Mouse (Mus musculus) limb, embryonic 11.5 days (tissue): ENCODE data around the gene Mpv17l2. TPM values are rescaled to one million over a fixed set of nuclear protein-coding genes. Genes with fewer than 3 reads are reported as not detected.
A peak's percentile ranks its signal among the peaks of the same experiment; 100 is the strongest.

Experiments
- ATAC-seq: fragments of 200-750 bp; cut with Nextera tagmentation; 2 replicates; pipeline ENCODE4 v1.8.0; 2017; ENCODE audit warnings: low read depth; ENCODE audit not compliant: insufficient number of reproducible peaks, low FRiP score, low TSS enrichment
- DNase-seq: peaks from one replicate; pipeline ENCODE4 v3.0.0-alpha.2; 2015; ENCODE audit warnings: low spot score
- H3K27ac ChIP-seq: fragments of 300-500 bp; sonication (generic); replicated peaks from 2 replicates; pipeline ENCODE4 v1.5.1; 2014; ENCODE audit warnings: low read depth, mild to moderate bottlenecking, low read length
- H3K27me3 ChIP-seq: fragments of 300-500 bp; sonication (generic); 2 replicates; pipeline ENCODE4 v1.6.1; 2014; ENCODE audit warnings: mild to moderate bottlenecking, low read length, mixed read lengths; ENCODE audit not compliant: control insufficient read depth, insufficient read depth
- H3K36me3 ChIP-seq: fragments of 300-500 bp; sonication (generic); 2 replicates; pipeline ENCODE4 v1.6.1; 2014; ENCODE audit warnings: mild to moderate bottlenecking, low read length, moderate library complexity, mixed read lengths; ENCODE audit not compliant: control insufficient read depth, insufficient read depth
- H3K4me1 ChIP-seq: fragments of 300-500 bp; sonication (generic); 2 replicates; pipeline ENCODE4 v1.6.1; 2014; ENCODE audit warnings: low read length, mixed read lengths; ENCODE audit not compliant: control insufficient read depth, insufficient read depth
- H3K4me2 ChIP-seq: fragments of 300-500 bp; sonication (generic); 2 replicates; pipeline ENCODE4 v1.6.1; 2014; ENCODE audit warnings: low read depth, mild to moderate bottlenecking, moderate library complexity; ENCODE audit not compliant: severe bottlenecking
- H3K4me3 ChIP-seq: fragments of 300-500 bp; sonication (generic); 2 replicates; pipeline ENCODE4 v1.5.1; 2014; ENCODE audit warnings: low read depth, low read length
- H3K9ac ChIP-seq: fragments of 300-500 bp; sonication (generic); 2 replicates; pipeline ENCODE4 v1.6.1; 2014; ENCODE audit warnings: mild to moderate bottlenecking, low read length
- H3K9me3 ChIP-seq: fragments of 300-500 bp; sonication (generic); 2 replicates; pipeline ENCODE4 v1.6.1; 2016; ENCODE audit warnings: low read length; ENCODE audit not compliant: control insufficient read depth
- WGBS: fragments of 180-500 bp; shearing (Covaris S2); extraction: QIAGEN DNeasy Blood & Tissue Kit; methylation state at CpG from one replicate; pipeline ENCODE4 v1.1.7; 2014; 5-methylcytosine and 5-hydroxymethylcytosine counted together
- polyA plus RNA-seq: library from polyadenylated mRNA; unstranded; fragments of >200 nt; fragmentation: Nextera tagmentation; extraction: Ambion mirVana; gene quantifications from 2 replicates; pipeline ENCODE4 v1.2.1, GENCODE M21; 2014

Mpv17l2 gene
- polyA plus RNA-seq, 1 experiment from 2014 or later, result 23.1 TPM

- no peak overlapping the region for H3K27ac ChIP-seq
- no peak overlapping the region for H3K4me2 ChIP-seq
- DNase-seq (no peak), ATAC-seq (no peak)
- H3K9ac ChIP-seq, result no peak overlapping the region
- H3K27me3 ChIP-seq, result no peaks in the 10 kb centered on the region
- no peaks in the 10 kb centered on the region for H3K36me3 ChIP-seq
- H3K9me3 ChIP-seq, result no peaks in the 10 kb centered on the region
- 58% methylated on average over 9 of the region's 9 CpGs for WGBS
- H3K4me3 ChIP-seq, result no peak overlapping the region
- no peaks in the 10 kb centered on the region for H3K4me1 ChIP-seq
Measured at GRCm38 (mm10) chr8:70719796-70720270, 40.9 kb downstream of the Mpv17l2 start.

- no peak within 1 kb of the TSS for H3K4me2 ChIP-seq
- H3K9me3 ChIP-seq, result no peaks in the 10 kb centered on the region
- H3K9ac ChIP-seq, result no peak within 1 kb of the TSS
- ATAC-seq (no peak), DNase-seq (peak; percentile 76)
- H3K4me1 ChIP-seq, result no peaks in the 10 kb centered on the region
- no peak within 1 kb of the TSS for H3K27ac ChIP-seq
- WGBS, result 5% methylated on average over 13 of the region's 19 CpGs
- no peaks in the 10 kb centered on the region for H3K36me3 ChIP-seq
- H3K4me3 ChIP-seq, result no peak within 1 kb of the TSS
- no peaks in the 10 kb centered on the region for H3K27me3 ChIP-seq
Measured at GRCm38 (mm10) chr8:70718297-70718696, 42.4 kb downstream of the Mpv17l2 start, which contains the start of gene Gm3336. TSS of gene Gm3336 (plus strand) at chr8:70718543.

- no peak overlapping the region for H3K27ac ChIP-seq
- 85% methylated on average over 40 of the region's 40 CpGs for WGBS
- H3K9me3 ChIP-seq, result no peaks in the 10 kb centered on the region
- H3K4me3 ChIP-seq, result no peak overlapping the region
- no peak for ATAC-seq
- H3K36me3 ChIP-seq, result no peaks in the 10 kb centered on the region
- H3K27me3 ChIP-seq, result no peaks in the 10 kb centered on the region
- no peaks in the 10 kb centered on the region for H3K4me1 ChIP-seq
- no peak for DNase-seq
- H3K4me2 ChIP-seq, result no peak overlapping the region
- H3K9ac ChIP-seq, result no peak overlapping the region
Measured at GRCm38 (mm10) chr8:70716521-70717400, 44.0 kb downstream of the Mpv17l2 start.

DNA sequence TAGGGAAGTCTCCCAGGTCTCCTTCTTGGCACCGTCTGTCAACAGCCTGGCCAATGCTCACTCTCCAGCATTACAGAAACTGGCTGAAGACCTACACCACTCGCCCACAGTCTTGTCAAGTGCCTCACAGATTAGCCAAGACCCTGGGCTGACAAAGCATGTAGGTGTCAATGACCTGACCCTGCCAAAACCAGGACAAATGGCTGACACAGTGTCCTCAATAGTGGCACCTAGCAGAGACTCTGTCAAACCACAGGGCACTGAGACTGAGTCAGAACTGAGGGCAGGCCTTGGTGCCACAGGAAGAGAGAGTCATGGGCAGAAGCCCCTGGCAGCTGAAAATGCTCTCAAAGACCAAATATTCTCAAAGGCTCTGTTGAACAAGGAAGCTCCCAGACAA lies 45.7 kb downstream of the Mpv17l2 start:
- no peak overlapping the region for H3K27ac ChIP-seq
- no peak overlapping the region for H3K4me3 ChIP-seq
- no peaks in the 10 kb centered on the region for H3K36me3 ChIP-seq
- H3K27me3 ChIP-seq, result no peaks in the 10 kb centered on the region
- no peaks in the 10 kb centered on the region for H3K9me3 ChIP-seq
- DNase-seq, result no peak
- no peak overlapping the region for H3K9ac ChIP-seq
- no peaks in the 10 kb centered on the region for H3K4me1 ChIP-seq
- ATAC-seq, result no peak
- no peak overlapping the region for H3K4me2 ChIP-seq
- 53% methylated on average over 2 of the region's 2 CpGs for WGBS

GRCm38 (mm10) chr8:70713991-70714390 lies 46.8 kb downstream of the Mpv17l2 start:
- DNase-seq (no peak), ATAC-seq (no peak)
- no peaks in the 10 kb centered on the region for H3K4me1 ChIP-seq
- no peak overlapping the region for H3K4me3 ChIP-seq
- 82% methylated on average over 7 of the region's 7 CpGs for WGBS
- H3K36me3 ChIP-seq, result no peaks in the 10 kb centered on the region
- H3K27ac ChIP-seq, result no peak overlapping the region
- no peaks in the 10 kb centered on the region for H3K9me3 ChIP-seq
- no peak overlapping the region for H3K4me2 ChIP-seq
- no peak overlapping the region for H3K9ac ChIP-seq
- no peaks in the 10 kb centered on the region for H3K27me3 ChIP-seq

- H3K4me1 ChIP-seq, result no peaks in the 10 kb centered on the region
- no peak overlapping the region for H3K4me3 ChIP-seq
- no peak overlapping the region for H3K27ac ChIP-seq
- H3K9ac ChIP-seq, result no peak overlapping the region
- H3K27me3 ChIP-seq, result no peaks in the 10 kb centered on the region
- ATAC-seq, result no peak
- H3K9me3 ChIP-seq, result no peaks in the 10 kb centered on the region
- H3K4me2 ChIP-seq, result no peak overlapping the region
- DNase-seq, result no peak
- 88% methylated on average over 11 of the region's 11 CpGs for whole genome bisulfite sequencing
- H3K36me3 ChIP-seq, result no peaks in the 10 kb centered on the region
Measured at GRCm38 (mm10) chr8:70711041-70711440, 49.7 kb downstream of the Mpv17l2 start.

DNA sequence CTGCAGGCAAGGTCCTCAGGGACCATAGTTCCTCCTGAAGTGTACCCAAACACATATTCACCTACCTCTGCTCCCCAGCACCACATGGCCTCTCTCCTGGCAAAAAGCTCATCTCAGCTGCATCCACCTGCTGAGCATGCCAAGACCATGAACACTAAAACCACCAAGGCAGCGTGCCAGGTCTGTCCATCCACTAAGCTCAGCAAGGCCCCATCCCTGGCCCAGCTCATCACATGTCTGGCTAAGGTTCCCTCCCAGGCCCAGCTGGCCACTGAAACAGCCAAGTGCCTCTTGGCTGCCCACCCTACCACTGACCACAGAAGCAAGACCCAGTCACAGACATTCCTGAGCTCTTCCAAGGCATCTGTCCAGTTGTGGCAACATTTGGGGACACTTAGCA lies 50.5 kb downstream of the Mpv17l2 start:
- no peak overlapping the region for H3K9ac ChIP-seq
- H3K27ac ChIP-seq, result no peak overlapping the region

DNA sequence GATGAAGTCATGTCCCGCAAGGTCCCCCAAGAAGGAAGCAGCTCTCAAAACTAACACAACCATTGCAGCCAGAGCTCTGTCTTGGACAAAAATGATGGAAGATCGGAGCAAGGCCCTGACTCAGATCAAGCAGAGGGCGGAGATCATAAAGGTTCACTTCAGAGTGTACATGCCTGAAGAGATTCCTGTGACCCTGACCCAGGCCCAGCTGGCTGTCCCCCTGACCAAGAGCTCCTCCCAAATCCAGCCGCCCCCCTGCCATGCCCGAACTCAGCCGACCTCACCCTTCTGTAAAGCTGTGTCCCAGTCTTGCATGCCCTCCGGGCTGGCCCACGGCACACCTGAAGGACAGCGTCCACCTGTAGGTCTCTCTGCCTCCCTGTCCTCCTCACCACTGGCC lies 51.0 kb downstream of the Mpv17l2 start:
- H3K36me3 ChIP-seq, result no peaks in the 10 kb centered on the region
- no peak overlapping the region for H3K4me3 ChIP-seq
- H3K4me2 ChIP-seq, result no peak overlapping the region
- no peak for DNase-seq
- ATAC-seq, result no peak
- no peaks in the 10 kb centered on the region for H3K4me1 ChIP-seq
- WGBS, result 92% methylated on average over 9 of the region's 9 CpGs
- no peaks in the 10 kb centered on the region for H3K9me3 ChIP-seq
- no peak overlapping the region for H3K9ac ChIP-seq
- no peaks in the 10 kb centered on the region for H3K27me3 ChIP-seq
- no peak overlapping the region for H3K27ac ChIP-seq

More for the DNA sequence above, 50.5 kb downstream of the Mpv17l2 start:
- DNase-seq (no peak), ATAC-seq (no peak)
- Histone ChIP-seq H3K9me3 (no peaks in the 10 kb centered on the region), H3K36me3 (no peaks in the 10 kb centered on the region), H3K4me1 (no peaks in the 10 kb centered on the region), H3K27me3 (no peaks in the 10 kb centered on the region), H3K4me2 (no peak overlapping the region), H3K4me3 (no peak overlapping the region)
- WGBS, result 77% methylated on average over 1 of the region's 1 CpGs
